Mouse (Mus musculus) ES-Bruce4 (cell line): ENCODE measurements around the gene Omp.

ENCODE experiments used
- CTCF ChIP-seq: IDR thresholded peaks from one replicate; pipeline ENCODE4 v1.8.1; 2011; ENCODE audit warnings: low read depth, low read length
- EP300 ChIP-seq: IDR thresholded peaks from 2 replicates; pipeline ENCODE4 v1.6.1; 2011; ENCODE audit warnings: low read depth, low read length; ENCODE audit not compliant: insufficient read depth
- POLR2A ChIP-seq: IDR thresholded peaks from one replicate; pipeline ENCODE4 v1.8.1; 2011; ENCODE audit warnings: low read length; ENCODE audit not compliant: insufficient read depth

GRCm38 (mm10) chr7:98174883-98175755 lies 29.8 kb upstream of the Omp start:
- TF ChIP-seq CTCF, result no peak
- TF ChIP-seq EP300, result no peak
- TF ChIP-seq POLR2A, result no peak
